Mouse (Mus musculus): ENCODE data around the gene Tal1.

The Tal1 gene

DNA sequence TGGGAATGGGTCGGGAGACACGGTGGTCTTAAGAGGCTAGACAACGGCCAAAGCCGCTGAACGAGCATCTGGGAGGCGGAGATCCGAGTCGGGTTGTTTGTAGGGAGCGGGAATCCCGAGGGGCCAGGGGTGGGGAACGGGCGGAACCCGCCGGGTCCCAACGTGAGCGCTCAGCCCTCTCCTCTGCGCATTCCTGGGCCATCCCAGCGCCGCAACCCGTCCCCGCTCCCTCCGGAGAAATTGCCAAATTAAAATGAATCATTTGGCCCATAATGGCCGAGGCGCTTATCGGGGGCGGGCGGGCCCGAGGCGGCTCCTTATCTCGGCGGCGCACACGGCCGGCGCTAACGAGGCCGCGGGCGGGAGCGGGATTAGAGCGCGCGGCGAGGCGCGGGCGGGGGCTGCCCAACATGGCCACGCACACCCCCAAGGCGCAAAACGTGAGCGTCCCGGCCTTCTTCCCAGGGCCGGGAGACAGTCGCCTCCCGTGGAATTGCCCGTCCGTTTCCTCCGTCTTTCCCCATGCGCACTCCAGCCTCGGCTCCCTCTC is at the start of gene Tal1:
TSS of gene Tal1 (plus strand) at position 56 of the 550 bp plus-strand sequence.
- in situ Hi-C loops (cut with MboI, MseI), result no loop called here

DNA sequence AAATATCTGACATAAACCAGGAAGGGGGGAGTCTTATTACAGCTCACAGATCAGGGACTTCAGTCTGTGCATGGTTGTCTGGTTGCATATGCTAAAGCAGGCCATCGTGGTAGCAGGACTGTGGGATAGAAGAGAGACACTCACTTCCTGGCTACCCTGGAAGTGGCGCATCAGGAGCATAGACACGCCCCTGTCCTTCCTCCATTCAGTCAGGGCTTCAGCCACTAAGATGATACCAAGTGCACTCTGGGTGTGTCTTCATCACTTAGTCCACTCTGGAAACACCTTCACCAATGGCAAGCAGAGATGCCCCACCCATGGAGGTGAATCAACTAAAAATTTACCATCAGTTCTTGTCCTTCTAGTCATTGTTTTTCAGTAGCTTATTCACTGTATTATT is 42.0 kb upstream of the Tal1 start:
- in situ Hi-C loops (cut with MboI, MseI), result no loop called here

DNA sequence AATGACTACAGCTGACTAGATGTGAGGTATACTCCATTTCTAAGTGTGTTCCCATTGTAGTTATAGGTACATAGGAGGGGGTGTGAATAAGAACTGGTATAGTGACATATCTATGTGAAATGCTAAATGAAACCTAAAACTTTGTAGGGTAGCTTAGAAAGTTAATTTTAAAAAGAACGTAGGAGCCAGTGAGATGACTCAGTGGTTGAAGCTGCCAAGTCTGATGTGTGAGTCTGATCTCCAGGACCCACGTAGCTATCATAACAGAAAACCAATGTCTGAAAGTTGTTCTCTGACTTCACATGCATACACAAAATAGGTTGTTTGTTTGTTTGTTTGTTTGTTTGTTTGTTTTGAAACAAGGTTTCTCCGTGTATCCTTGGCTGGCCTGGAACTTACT is 36.2 kb upstream of the Tal1 start:
- in situ Hi-C loops (cut with MboI, MseI), result no loop called here

- in situ Hi-C loops (cut with MboI, MseI), result no loop called here
These were observed 21.2 kb upstream of the Tal1 start for GRCm38 (mm10) chr4:115035043-115035442.

- in situ Hi-C loops (cut with MboI, MseI), result no loop called here
These were observed 18.0 kb upstream of the Tal1 start for GRCm38 (mm10) chr4:115038242-115038641.

GRCm38 (mm10) chr4:115045621-115046020 is 10.6 kb upstream of the Tal1 start:
- in situ Hi-C loops (cut with MboI, MseI), result no loop called here

- in situ Hi-C loops (cut with MboI, MseI), result no loop called here
These were observed 8.5 kb upstream of the Tal1 start for GRCm38 (mm10) chr4:115047750-115048149.

GRCm38 (mm10) chr4:115048190-115048589 is 8.0 kb upstream of the Tal1 start:
- in situ Hi-C loops (cut with MboI, MseI), result no loop called here

DNA sequence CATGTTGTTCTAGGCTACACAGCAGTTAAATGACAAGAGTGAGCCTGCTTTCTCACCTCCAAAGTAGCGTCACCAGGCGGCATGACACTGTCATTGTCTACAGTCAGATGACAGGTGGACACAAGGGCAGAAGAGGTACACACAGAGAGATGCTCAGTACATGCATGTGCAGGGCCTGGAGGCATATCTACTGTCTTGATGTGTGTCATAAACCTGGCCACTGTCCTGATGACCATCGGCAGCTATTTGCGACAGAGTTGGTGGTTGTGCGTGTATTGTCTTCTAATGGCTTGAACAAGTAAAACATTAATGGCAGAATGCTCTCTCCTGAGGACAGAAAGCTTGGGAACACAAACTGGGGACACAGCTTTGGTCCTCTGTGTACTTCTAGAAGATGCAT is 5.0 kb upstream of the Tal1 start:
- in situ Hi-C loops (cut with MboI, MseI), result no loop called here

GRCm38 (mm10) chr4:115052343-115053005 is 3.8 kb upstream of the Tal1 start:
- in situ Hi-C loops (cut with MboI, MseI), result no loop called here

GRCm38 (mm10) chr4:115055044-115055443 is 1.2 kb upstream of the Tal1 start:
- in situ Hi-C loops (cut with MboI, MseI), result no loop called here

- in situ Hi-C loops (cut with MboI, MseI), result no loop called here
These were observed 535 bp upstream of the Tal1 start for GRCm38 (mm10) chr4:115055691-115056090.

DNA sequence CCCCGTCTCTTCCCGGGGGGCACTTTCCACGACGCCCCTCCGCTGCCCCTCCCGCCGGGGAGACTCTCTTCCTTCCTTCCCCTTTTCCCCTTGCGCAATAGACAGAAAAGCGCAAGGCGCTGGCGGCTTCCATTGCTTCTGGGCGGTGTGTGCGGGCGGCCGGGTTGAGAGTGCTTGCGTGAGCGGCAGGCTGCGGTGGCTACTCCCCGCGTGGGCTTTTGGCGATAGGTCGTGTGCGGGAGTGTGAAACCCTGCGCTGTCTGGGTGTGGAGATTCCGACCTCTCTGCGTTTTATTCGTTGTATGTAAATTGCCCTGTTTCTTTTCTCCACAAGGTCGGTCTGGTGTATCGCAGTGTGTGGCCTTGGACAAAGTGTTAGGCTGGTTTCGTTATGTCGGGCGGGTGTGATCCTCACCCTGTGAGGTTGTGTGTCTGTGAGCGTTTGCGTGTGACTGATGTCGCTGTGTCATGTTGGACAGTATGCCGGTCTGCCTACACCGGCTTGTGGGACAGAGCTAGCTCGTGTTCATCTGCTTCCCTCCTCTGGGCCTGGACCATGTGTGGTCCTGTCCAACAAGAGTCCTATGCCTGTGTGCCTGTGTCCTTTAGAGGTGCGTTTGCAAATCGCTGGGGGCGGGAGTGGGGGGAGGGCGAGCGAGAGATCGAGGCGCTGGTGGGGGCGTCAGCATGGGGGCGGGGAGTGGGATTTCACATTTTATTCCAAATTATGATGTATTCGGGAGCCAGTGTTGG is 871 bp downstream of the Tal1 start:
- in situ Hi-C loops (cut with MboI, MseI), result no loop called here

GRCm38 (mm10) chr4:115057674-115058316 is 1.6 kb downstream of the Tal1 start:
- in situ Hi-C loops (cut with MboI, MseI), result no loop called here

DNA sequence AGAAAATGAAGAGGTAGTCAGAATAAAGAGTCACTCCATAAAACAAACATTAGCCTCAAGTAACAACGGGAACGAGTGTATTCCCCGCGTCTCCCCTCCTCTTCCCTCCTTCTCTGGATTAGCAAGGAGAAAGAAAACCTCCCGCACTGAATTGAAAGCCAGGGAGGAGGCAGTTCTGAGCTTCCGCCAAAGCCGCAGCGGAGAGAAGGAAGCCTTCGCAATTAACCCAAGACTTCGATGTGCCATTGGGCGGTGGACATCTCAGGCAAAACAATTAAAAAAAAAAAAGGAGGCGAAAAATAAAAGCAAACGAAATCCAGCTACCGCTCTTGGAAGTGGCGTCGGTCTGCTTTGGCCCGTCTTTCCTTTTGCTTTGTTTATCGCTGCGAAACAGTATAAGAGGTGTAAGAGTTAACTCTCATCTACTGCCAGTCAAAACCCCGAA is 2.1 kb downstream of the Tal1 start:
- in situ Hi-C loops (cut with MboI, MseI), result no loop called here

- in situ Hi-C loops (cut with MboI, MseI), result no loop called here
These were observed 2.8 kb downstream of the Tal1 start for GRCm38 (mm10) chr4:115058871-115059590.

DNA sequence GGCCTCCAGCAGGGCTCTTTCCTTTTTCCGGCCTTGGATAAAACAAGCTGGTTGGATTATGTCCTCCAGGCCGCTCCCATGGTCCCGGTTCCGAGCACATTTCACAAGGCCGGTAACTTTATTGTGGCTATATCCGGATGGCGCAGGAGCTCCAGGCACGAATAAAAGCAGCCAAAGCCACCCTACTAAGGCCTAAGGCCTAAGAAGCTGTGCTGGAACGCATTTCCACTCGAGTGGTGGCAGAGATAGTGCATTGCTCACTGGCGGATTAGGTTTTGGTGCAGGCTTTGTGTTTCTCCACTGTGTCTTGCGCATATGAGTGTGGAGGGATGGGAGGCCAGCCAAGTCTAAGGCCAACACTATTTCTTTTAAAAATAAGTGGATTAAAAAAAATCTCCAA is 3.6 kb downstream of the Tal1 start:
- in situ Hi-C loops (cut with MboI, MseI), result no loop called here

DNA sequence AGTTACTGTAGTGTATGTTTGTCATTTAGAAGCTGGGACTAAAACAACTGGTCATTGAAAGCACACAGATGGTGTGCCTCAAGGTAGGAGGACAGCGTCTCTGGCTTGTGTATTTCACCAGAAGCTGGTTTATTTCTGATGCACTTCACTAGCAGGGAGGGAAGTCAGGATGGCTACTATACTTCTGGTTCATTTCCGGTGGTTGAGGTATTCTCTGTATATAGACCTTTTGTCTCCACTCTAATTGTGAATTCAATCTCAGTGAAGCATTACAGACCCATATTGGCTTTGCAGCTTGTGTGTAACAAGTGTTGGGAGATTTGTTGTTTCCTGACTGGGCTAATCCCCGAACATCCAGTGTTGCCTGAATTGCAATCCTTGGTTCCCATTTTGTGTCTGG is 4.5 kb downstream of the Tal1 start:
- in situ Hi-C loops (cut with MboI, MseI), result no loop called here

- in situ Hi-C loops (cut with MboI, MseI), result no loop called here
These were observed 6.3 kb downstream of the Tal1 start for GRCm38 (mm10) chr4:115062540-115062874.

- in situ Hi-C loops (cut with MboI, MseI), result no loop called here
These were observed 6.8 kb downstream of the Tal1 start for GRCm38 (mm10) chr4:115062875-115063517.

DNA sequence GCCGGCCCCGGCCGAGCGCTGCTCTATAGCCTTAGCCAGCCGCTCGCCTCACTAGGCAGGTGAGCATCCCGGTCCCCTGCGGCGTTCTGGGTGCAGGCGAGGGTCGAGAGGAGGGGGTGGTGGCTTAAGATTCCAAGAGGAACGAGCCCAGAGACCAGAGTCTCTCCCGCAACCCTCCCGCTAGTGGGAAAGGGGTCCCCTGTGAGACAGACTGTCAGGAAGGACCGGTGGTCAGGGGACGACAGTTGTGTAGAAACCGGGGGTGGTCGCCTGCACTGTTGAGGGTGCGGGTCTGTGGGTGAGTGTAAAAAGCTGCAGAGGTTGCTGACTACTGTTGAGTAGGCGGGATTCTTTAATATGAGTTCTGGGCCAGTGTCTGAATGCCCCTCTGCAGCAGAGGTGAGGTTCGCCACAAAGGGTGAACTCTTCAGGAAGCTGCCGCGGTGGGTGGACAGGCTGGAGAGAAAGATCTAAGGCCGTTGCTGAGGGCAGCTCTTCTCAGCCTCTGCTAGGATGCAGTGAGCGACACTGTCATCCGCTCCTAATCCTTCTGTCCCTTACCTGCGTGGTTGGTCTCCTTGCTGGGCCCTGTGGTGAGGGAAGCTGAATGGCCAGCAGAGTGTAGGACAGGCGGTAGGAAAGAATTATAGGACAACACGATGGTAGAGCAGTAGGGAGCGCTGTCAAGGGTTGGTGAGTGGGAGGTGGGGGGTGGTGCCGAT is 7.5 kb downstream of the Tal1 start:
- in situ Hi-C loops (cut with MboI, MseI), result no loop called here

Data from T-helper 17 cell (primary cell).